Mouse (Mus musculus) naive thymus-derived CD4-positive, alpha-beta T cell, adult 5 months (primary cell): Measurements from ENCODE around the gene Gm5725. TPM values are rescaled to one million over a fixed set of nuclear protein-coding genes. Genes with fewer than 3 reads are reported as not detected.

Source experiments
- polyA plus RNA-seq: library from polyadenylated mRNA; unstranded; fragments of 100-300 nt; shearing (Covaris generic); gene quantifications from one replicate; pipeline ENCODE4 v1.2.1, GENCODE M21; 2017

The Gm5725 gene
- not detected for polyA plus RNA-seq

GRCm38 (mm10) chr7:21844167-21844566 lies at the start of gene Gm5725:
TSS of gene Gm5725 (minus strand) at chr7:21844267.

GRCm38 (mm10) chr7:21832051-21832450 lies 12.0 kb downstream of the Gm5725 start, which contains the start of gene Vmn1r135:
TSS of gene Vmn1r135 (plus strand) at chr7:21832351.

GRCm38 (mm10) chr7:21796628-21797027 lies 47.4 kb downstream of the Gm5725 start, which contains the start of gene Gm4177:
TSS of gene Gm4177 (minus strand) at chr7:21796728.

Other genes with a start within 250 kb of the Gm5725 start
- gene Vmn1r132, start 230.2 kb downstream of the Gm5725 start, polyA plus RNA-seq: not detected
- gene Gm4175, start 82.8 kb downstream of the Gm5725 start, polyA plus RNA-seq: not detected
- not detected for gene Gm4177, start 47.5 kb downstream of the Gm5725 start, polyA plus RNA-seq
- gene Vmn1r135, start 11.9 kb downstream of the Gm5725 start, polyA plus RNA-seq: not detected
- not detected for gene Gm5891, start 77.0 kb upstream of the Gm5725 start, polyA plus RNA-seq
- gene Vmn1r137, start 150.3 kb upstream of the Gm5725 start, polyA plus RNA-seq: not detected
- gene Vmn1r138, start 184.6 kb upstream of the Gm5725 start, polyA plus RNA-seq: not detected
- not detected for gene Gm6176, start 212.0 kb upstream of the Gm5725 start, polyA plus RNA-seq
- gene Vmn1r139, start 224.8 kb upstream of the Gm5725 start, polyA plus RNA-seq: not detected